Mouse (Mus musculus): ENCODE data around the gene Cpne6.

The Cpne6 gene

DNA sequence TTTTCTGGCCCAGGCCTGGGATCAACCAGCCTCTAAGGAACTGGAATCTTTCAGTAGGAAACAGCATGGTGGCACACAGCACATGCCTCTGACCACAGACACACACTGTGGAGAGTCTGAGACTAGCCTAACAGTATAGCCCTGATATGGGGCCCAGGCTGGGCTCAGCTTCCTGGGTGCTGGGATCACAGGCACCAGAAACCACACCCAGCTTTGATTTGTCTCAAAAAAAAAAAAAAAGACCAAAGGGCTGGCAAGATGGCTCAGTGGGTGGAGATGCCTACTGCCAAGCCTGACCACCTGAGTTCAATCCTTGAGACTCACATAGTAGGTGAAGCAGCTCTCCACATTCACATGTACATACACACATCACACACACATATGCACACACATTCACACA, 44.4 kb downstream of the Cpne6 start:
- DNase-seq (ENCODE audit: low spot score in 2 of 2), result no peak

DNA sequence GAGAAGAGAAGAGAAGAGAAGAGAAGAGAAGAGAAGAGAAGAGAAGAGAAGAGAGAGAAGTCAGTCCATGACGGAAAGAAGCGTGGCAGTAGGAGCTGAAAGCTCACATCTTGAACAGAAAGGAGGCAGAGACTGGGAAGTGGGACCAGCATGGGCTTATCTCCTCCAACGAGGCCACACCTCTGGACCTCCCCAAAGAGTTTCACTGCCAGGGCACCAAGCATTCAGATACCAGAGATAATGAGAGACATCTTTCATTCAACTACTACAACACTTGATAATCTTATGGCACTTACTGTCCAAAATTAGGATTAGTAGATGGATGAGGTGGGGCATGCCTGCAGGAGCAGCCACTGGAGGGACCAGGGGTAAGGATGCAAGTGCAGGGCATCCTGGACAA, 45.5 kb downstream of the Cpne6 start:
- no peak for DNase-seq (ENCODE audit: low spot score in 2 of 2)

DNA sequence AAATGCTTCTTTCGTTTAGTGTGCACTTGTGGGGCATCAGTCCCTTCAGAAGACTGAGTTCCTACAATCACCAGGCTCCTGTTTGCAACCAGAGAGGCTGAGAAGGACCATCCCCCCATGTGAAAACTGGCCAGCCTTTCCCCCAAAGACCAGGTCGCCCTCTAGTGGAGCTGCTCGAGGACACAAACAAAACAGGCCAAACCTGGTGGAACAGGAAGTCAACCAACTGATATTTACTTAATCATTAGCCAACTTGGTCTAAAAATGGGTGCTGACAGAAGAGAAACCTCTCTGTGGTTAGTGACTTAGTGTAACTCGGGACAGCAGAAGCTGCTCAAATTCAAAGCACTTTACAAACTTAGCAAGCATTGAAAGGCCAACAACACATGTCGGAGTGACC, 46.8 kb downstream of the Cpne6 start:
- peak; percentile 77 to 88 for DNase-seq (ENCODE audit: low spot score in 2 of 2)

DNA sequence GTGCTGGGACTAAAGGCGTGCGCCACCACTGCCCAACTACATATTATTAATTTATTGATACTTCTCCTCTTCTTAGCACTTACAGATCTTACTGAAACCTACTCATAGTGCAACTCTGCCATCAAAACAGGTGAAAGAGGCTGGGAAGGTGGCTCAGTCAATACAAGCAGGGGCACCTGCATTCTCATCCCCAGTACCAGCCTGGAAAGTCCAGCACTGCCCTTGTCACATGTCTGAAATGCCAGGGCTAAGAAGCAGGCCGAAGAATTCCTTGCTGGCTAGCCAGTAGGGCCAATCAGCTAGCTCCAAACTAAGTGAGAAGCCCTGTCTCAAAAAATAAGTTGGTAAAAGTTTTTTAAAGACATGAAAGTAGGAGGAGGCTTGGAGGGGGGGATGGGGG, 47.3 kb downstream of the Cpne6 start:
- no peak for DNase-seq (ENCODE audit: low spot score in 2 of 2)

DNA sequence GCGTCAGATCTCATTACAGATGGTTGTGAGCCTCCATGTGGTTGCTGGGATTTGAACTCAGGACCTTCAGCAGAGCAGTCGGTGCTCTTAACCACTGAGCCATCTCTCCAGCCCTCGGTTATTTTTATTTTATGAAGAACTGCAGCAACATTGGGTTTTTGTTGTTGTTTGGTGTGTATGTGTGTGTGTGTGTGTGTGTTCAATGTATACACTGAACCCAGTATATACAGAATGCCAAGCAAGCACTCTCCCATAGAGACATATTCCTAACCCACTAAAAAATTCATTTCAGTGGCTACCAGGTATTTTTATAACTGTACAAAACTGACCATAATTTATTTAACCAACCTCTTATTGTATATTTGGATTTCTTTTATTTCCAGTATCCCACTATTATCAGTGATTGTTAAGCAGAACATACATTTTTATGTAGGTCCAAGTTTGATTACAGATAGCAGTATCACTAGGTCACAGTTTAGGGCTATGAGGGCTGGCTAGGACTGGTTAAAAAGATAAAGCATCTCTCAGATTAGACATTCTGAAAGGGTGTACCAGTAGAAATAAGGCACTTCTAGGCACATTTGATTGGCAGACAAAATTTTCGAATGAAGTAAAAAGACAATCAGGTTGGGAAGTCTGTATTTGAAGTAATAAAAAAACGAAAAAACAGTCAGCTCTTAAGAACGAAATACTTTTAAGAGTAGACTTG, 48.6 kb downstream of the Cpne6 start:
- DNase-seq (ENCODE audit: low spot score in 2 of 2), result no peak

DNA sequence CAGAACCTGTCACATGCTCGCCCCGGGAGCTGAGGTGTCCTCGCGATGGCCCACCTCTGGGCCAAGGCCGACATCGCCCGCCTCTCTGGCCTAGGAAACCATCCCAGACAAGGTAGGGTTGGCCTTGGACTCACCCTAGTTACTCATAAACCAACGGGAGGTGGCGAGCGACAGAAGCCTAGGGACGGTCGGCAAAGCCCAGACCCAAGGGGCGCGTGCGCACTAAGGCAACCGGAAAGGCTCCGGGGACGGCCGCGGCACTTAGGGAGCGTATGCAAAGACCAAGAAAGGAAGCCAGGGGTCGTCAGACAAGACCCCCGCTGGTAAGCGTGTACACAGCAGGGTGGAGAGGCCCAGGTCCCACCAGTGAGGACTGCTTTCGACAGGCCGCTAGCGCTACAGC, 49.6 kb downstream of the Cpne6 start, which contains the start of gene Dcaf11:
Gene Dcaf11 (plus strand): TSS at position 208 of the 403 bp plus-strand sequence.
- DNase-seq (ENCODE audit: low spot score in 2 of 2), result peak; percentile 85 to 87

DNA sequence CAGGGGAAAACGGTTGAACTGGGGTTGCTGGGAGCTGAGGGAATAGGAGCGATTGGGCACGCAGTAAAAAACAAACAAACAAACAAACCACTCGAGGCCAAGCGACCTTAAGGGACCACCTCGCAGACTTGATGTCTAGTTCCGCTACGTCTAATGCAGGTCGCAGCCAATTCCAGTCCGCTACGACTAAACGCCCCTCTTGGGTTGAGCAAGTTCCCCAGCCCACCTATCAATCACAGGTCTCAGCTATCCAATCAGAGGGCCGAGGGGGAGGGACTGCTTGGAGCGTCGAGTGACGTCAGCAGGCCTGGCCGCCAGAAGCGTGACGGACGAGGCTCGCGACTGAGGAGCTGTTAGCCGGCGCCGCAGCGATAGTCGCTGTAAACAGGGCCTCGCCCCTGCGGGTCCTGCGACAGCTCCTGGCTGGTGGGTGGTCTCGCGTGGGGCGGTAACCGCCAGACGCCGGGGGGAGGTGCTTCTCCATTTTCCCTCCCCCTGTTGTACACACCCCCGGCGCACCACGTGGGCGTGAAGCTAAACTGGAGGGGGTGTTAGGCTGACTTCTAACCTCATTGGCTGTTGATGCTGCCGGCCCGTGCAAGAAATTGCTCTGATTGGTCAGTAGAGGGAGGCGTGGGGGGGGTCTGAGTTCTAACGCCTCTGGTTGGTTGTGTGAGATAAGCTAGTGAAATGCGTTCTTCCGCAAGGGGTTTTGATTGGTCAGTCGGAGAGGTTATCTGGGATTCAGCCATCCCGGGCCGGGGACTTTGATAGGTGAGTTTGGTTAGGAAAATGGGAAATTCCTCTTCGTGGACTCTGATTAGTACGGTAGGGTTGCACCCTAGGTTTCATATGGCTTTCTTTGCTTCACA, 50.2 kb downstream of the Cpne6 start, which contains the start of gene A730061H03Rik:
Gene A730061H03Rik (minus strand): TSS at position 205 of the 872 bp plus-strand sequence.
- DNase-seq (ENCODE audit: low spot score in 2 of 2), result peak; percentile 99

DNA sequence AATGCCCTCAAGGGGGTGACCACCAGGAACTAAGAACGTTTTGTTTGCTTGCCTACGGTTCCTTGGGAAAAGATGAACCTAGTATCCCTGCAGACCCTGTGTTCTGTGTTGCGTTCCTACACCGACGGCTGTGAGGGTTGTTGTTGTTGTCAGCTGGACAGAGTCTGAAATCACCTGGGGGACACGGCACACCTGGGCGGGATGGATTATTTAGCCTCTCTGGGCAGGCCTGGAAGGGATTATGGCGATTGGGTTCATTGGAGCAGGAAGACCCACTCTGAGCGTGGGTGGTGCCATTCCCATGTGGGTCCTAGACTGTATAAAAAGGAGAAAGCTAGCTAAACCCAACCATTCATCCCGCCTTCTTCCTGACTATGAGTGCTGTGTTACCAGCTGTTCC, 51.6 kb downstream of the Cpne6 start:
- no peak for DNase-seq (ENCODE audit: low spot score in 2 of 2)

DNA sequence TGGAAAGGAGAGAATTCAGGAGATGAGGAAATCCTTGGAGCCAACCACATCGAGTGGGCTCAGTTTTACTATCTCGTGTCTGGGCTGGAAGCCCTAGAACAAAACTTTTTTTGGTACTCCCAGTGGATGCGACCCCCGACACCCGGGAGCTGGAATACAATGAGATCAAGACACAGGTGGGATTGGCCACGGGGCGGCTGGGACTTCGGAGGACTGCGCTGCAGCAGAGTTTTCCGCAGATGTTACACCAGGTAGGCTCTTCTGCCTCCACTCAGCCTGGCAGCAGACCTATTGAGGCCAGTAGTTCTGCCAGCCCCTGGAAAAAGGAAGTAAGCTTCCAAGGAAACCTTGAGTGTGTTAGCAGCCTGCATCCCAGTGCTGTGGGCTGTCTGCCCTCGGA, 53.0 kb downstream of the Cpne6 start:
- no peak for DNase-seq (ENCODE audit: low spot score in 2 of 2)

DNA sequence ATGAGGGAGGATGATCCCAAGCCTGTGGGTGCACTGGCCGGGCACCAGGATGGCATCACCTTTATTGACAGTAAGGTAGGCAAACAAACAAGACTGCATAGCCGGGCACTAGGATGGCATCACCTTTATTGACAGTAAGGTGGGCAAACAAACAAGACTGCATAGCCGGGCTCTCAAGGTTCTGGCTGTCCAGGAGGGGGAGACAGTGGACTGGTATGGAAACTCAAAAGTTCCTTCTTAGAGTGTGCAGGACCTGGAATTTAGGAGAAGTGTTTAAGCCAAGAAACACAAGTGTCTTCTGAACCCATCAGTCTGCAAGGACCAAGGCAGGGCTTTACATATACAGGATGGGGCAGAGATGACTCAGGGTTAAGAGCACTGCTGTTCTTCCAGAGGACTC, 55.5 kb downstream of the Cpne6 start:
- DNase-seq (ENCODE audit: low spot score in 2 of 2), result no peak

Measured in urinary bladder, postnatal 4 days (tissue).